Mouse (Mus musculus): ENCODE data around the gene Zfp940. TPM values are rescaled to one million over a fixed set of nuclear protein-coding genes. Genes with fewer than 3 reads are reported as not detected.
A peak's percentile ranks its signal among the peaks of the same experiment; 100 is the strongest.

The Zfp940 gene
- polyA plus RNA-seq, 1 experiment from 2014 or later, result 12.9 TPM

GRCm38 (mm10) chr7:29842105-29842504 is 11.4 kb downstream of the Zfp940 start:
- Histone ChIP-seq H3K4me1 (replicated peaks) (no peaks in the 10 kb centered on the region), H3K36me3 (peaks cover 51% of the 10 kb centered on the region), H3K4me2 (no peak overlapping the region), H3K9ac (no peak overlapping the region), H3K9me3 (no peaks in the 10 kb centered on the region), H3K4me3 (no peak overlapping the region), H3K27me3 (no peaks in the 10 kb centered on the region), H3K27ac (replicated peaks) (no peak overlapping the region)
- no peak for ATAC-seq (ENCODE audit: low read depth)
- WGBS, result 97% methylated on average over 1 of the region's 1 CpGs

- no peaks in the 10 kb centered on the region for H3K27me3 ChIP-seq
- H3K9me3 ChIP-seq, result no peaks in the 10 kb centered on the region
- no peak overlapping the region for H3K4me2 ChIP-seq
- H3K4me3 ChIP-seq, result no peak overlapping the region
- 89% methylated on average over 3 of the region's 3 CpGs for WGBS
- peaks cover 43% of the 10 kb centered on the region for H3K36me3 ChIP-seq
- no peaks in the 10 kb centered on the region for H3K4me1 ChIP-seq (replicated peaks)
- no peak overlapping the region for H3K9ac ChIP-seq
- H3K27ac ChIP-seq (replicated peaks), result no peak overlapping the region
- no peak for ATAC-seq (ENCODE audit: low read depth)
These were observed 14.2 kb downstream of the Zfp940 start for GRCm38 (mm10) chr7:29839256-29839655.

GRCm38 (mm10) chr7:29836816-29837215 is 16.7 kb downstream of the Zfp940 start:
- Histone ChIP-seq H3K4me1 (replicated peaks) (no peaks in the 10 kb centered on the region), H3K9ac (no peak overlapping the region), H3K27me3 (no peaks in the 10 kb centered on the region), H3K27ac (replicated peaks) (no peak overlapping the region), H3K4me2 (no peak overlapping the region), H3K36me3 (peaks cover 48% of the 10 kb centered on the region), H3K9me3 (no peaks in the 10 kb centered on the region), H3K4me3 (no peak overlapping the region)
- no peak for ATAC-seq (ENCODE audit: low read depth)
- WGBS, result 100% methylated on average over 1 of the region's 1 CpGs

GRCm38 (mm10) chr7:29829804-29830203 is 23.7 kb downstream of the Zfp940 start:
- no peak overlapping the region for H3K4me2 ChIP-seq
- no peak for ATAC-seq (ENCODE audit: low read depth)
- WGBS, result 70% methylated on average over 12 of the region's 12 CpGs
- H3K9me3 ChIP-seq, result no peaks in the 10 kb centered on the region
- no peak overlapping the region for H3K4me3 ChIP-seq
- peaks cover 93% of the 10 kb centered on the region for H3K36me3 ChIP-seq
- no peaks in the 10 kb centered on the region for H3K27me3 ChIP-seq
- H3K27ac ChIP-seq (replicated peaks), result no peak overlapping the region
- H3K9ac ChIP-seq, result no peak overlapping the region
- H3K4me1 ChIP-seq (replicated peaks), result no peaks in the 10 kb centered on the region

GRCm38 (mm10) chr7:29828001-29828400 is 25.5 kb downstream of the Zfp940 start:
- no peak overlapping the region for H3K4me3 ChIP-seq
- no peaks in the 10 kb centered on the region for H3K9me3 ChIP-seq
- WGBS, result 96% methylated on average over 12 of the region's 12 CpGs
- H3K4me2 ChIP-seq, result no peak overlapping the region
- no peak for ATAC-seq (ENCODE audit: low read depth)
- H3K9ac ChIP-seq, result no peak overlapping the region
- no peaks in the 10 kb centered on the region for H3K4me1 ChIP-seq (replicated peaks)
- H3K27me3 ChIP-seq, result no peaks in the 10 kb centered on the region
- H3K36me3 ChIP-seq, result peaks cover 92% of the 10 kb centered on the region
- no peak overlapping the region for H3K27ac ChIP-seq (replicated peaks)

- peak; percentile 75 for ATAC-seq (ENCODE audit: low read depth)
- Histone ChIP-seq H3K9me3 (no peaks in the 10 kb centered on the region), H3K27me3 (no peaks in the 10 kb centered on the region), H3K9ac (peak overlapping the region; percentile 73), H3K4me1 (replicated peaks) (peaks cover 44% of the 10 kb centered on the region), H3K4me3 (peak overlapping the region; percentile 60), H3K27ac (replicated peaks) (peak overlapping the region; percentile 70), H3K36me3 (peaks cover 30% of the 10 kb centered on the region), H3K4me2 (peak overlapping the region; percentile 82)
- WGBS, result 2% methylated on average over 12 of the region's 12 CpGs
These were observed 34.7 kb downstream of the Zfp940 start for GRCm38 (mm10) chr7:29818619-29819254.

GRCm38 (mm10) chr7:29815910-29816429 is 37.5 kb downstream of the Zfp940 start, which contains the start of gene Zfp790:
Zfp790 (plus strand) TSS chr7:29816114.
- Histone ChIP-seq H3K27ac (replicated peaks) (peak within 1 kb of the TSS; percentile 88), H3K4me3 (peak within 1 kb of the TSS; percentile 68), H3K27me3 (no peaks in the 10 kb centered on the region), H3K9me3 (no peaks in the 10 kb centered on the region), H3K9ac (peak within 1 kb of the TSS; percentile 82), H3K4me2 (peak within 1 kb of the TSS; percentile 82), H3K36me3 (peaks cover 10% of the 10 kb centered on the region; the same call in 1 of the 2 replicates), H3K4me1 (replicated peaks) (peaks cover 44% of the 10 kb centered on the region)
- peak; percentile 94 for ATAC-seq (ENCODE audit: low read depth)
- under 1% methylated on average over 26 of the region's 26 CpGs for WGBS

GRCm38 (mm10) chr7:29815061-29815784 is 38.2 kb downstream of the Zfp940 start:
- peaks cover 44% of the 10 kb centered on the region for H3K4me1 ChIP-seq (replicated peaks)
- peak overlapping the region; percentile 88 for H3K27ac ChIP-seq (replicated peaks)
- H3K36me3 ChIP-seq, result peaks cover 7% of the 10 kb centered on the region; the same call in 1 of the 2 replicates
- peak; percentile 65 for ATAC-seq (ENCODE audit: low read depth)
- H3K9me3 ChIP-seq, result peaks cover 4% of the 10 kb centered on the region; the same call in 1 of the 2 replicates
- H3K9ac ChIP-seq, result peak overlapping the region; percentile 82
- WGBS, result 3% methylated on average over 12 of the region's 12 CpGs
- H3K4me2 ChIP-seq, result peak overlapping the region; percentile 82
- H3K4me3 ChIP-seq, result peak overlapping the region; percentile 68
- no peaks in the 10 kb centered on the region for H3K27me3 ChIP-seq

GRCm38 (mm10) chr7:29814381-29814780 is 39.1 kb downstream of the Zfp940 start:
- Histone ChIP-seq H3K4me2 (peak overlapping the region; percentile 82), H3K36me3 (peaks cover 7% of the 10 kb centered on the region; the same call in 1 of the 2 replicates), H3K4me3 (peak overlapping the region; percentile 68), H3K9ac (no peak overlapping the region), H3K9me3 (peaks cover 6% of the 10 kb centered on the region; the same call in 1 of the 2 replicates), H3K4me1 (replicated peaks) (peaks cover 40% of the 10 kb centered on the region), H3K27me3 (no peaks in the 10 kb centered on the region), H3K27ac (replicated peaks) (no peak overlapping the region)
- ATAC-seq (ENCODE audit: low read depth), result no peak
- 94% methylated on average over 2 of the region's 2 CpGs for WGBS

GRCm38 (mm10) chr7:29812244-29812643 is 41.2 kb downstream of the Zfp940 start:
- 80% methylated on average over 1 of the region's 1 CpGs for WGBS
- H3K36me3 ChIP-seq, result peaks cover 7% of the 10 kb centered on the region; the same call in 1 of the 2 replicates
- H3K9me3 ChIP-seq, result peaks cover 9% of the 10 kb centered on the region; the same call in 1 of the 2 replicates
- H3K4me1 ChIP-seq (replicated peaks), result peaks cover 23% of the 10 kb centered on the region
- no peak overlapping the region for H3K9ac ChIP-seq
- no peak for ATAC-seq (ENCODE audit: low read depth)
- no peak overlapping the region for H3K4me3 ChIP-seq
- H3K27ac ChIP-seq (replicated peaks), result no peak overlapping the region
- no peak overlapping the region for H3K4me2 ChIP-seq
- H3K27me3 ChIP-seq, result no peaks in the 10 kb centered on the region

- Histone ChIP-seq H3K9me3 (peaks cover 9% of the 10 kb centered on the region; the same call in 1 of the 2 replicates), H3K27ac (replicated peaks) (no peak overlapping the region), H3K4me2 (no peak overlapping the region), H3K36me3 (peaks cover 7% of the 10 kb centered on the region; the same call in 1 of the 2 replicates), H3K9ac (no peak overlapping the region), H3K4me3 (no peak overlapping the region), H3K4me1 (replicated peaks) (no peaks in the 10 kb centered on the region), H3K27me3 (no peaks in the 10 kb centered on the region)
- WGBS, result 81% methylated on average over 5 of the region's 5 CpGs
- ATAC-seq (ENCODE audit: low read depth), result no peak
These were observed 46.4 kb downstream of the Zfp940 start for GRCm38 (mm10) chr7:29807046-29807445.

- Histone ChIP-seq H3K4me3 (no peak overlapping the region), H3K36me3 (peaks cover 74% of the 10 kb centered on the region), H3K27me3 (peaks cover 20% of the 10 kb centered on the region), H3K27ac (replicated peaks) (no peak overlapping the region), H3K9ac (no peak overlapping the region), H3K4me1 (replicated peaks) (no peaks in the 10 kb centered on the region), H3K4me2 (no peak overlapping the region), H3K9me3 (peaks cover 10% of the 10 kb centered on the region)
- 29% methylated on average over 27 of the region's 27 CpGs for WGBS
- ATAC-seq (ENCODE audit: low read depth), result no peak
These were observed 60.6 kb downstream of the Zfp940 start for GRCm38 (mm10) chr7:29792906-29793305.
